Mouse (Mus musculus) layer of hippocampus, postnatal 10 days (tissue): ENCODE measurements around the gene Gm11554. TPM values are rescaled to one million over a fixed set of nuclear protein-coding genes. Genes with fewer than 3 reads are reported as not detected.
"Not testable (repeated sequence)": the region's sequence is repeated elsewhere in the genome, so short reads cannot be mapped to it uniquely, and the experiment has no call there.

Experiments
- DNase-seq, 2 experiments: peaks; one replicate each; pipeline ENCODE4 v3.0.0; 2021; ENCODE audit warnings: low spot score in 2 of 2
- long read RNA-seq: library from polyadenylated mRNA; stranded (forward); transcript quantifications from one replicate; pipeline ENCODE4 v2.0.0, GENCODE M21; 2023
- total RNA-seq, 2 experiments: library from RNA; stranded (reverse); gene quantifications; 2 replicates each; pipeline ENCODE4 v1.2.3; 2021

The Gm11554 gene
- not detected for total RNA-seq
- long read RNA-seq = 0 reads

- not testable (repeated sequence) for DNase-seq
Observed at GRCm38 (mm10) chr11:99804346-99804745, at the start of gene Gm11554. Gm11554 (minus strand) TSS chr11:99804446.

GRCm38 (mm10) chr11:99851508-99851907 lies 47.3 kb upstream of the Gm11554 start, which contains the start of gene Krtap4-16:
Krtap4-16 (minus strand) TSS chr11:99851608.
- DNase-seq = no peak

- DNase-seq = no peak
Observed at GRCm38 (mm10) chr11:99846746-99847145, 42.5 kb upstream of the Gm11554 start.

GRCm38 (mm10) chr11:99842185-99842584 lies 37.9 kb upstream of the Gm11554 start:
- DNase-seq = no peak

- DNase-seq = no peak
Observed at GRCm38 (mm10) chr11:99837966-99838365, 33.7 kb upstream of the Gm11554 start, which contains the start of gene 2300003K06Rik. 2300003K06Rik (minus strand) TSS chr11:99838066.

GRCm38 (mm10) chr11:99815566-99815965 lies 11.3 kb upstream of the Gm11554 start, which contains the start of gene Gm11564:
Gm11564 (minus strand) TSS chr11:99815666.
- DNase-seq = not testable (repeated sequence)

GRCm38 (mm10) chr11:99809792-99810191 lies 5.5 kb upstream of the Gm11554 start, which contains the start of gene Krtap4-13:
Krtap4-13 (minus strand) TSS chr11:99809892.
- not testable (repeated sequence) for DNase-seq

- DNase-seq = not testable (repeated sequence)
Observed at GRCm38 (mm10) chr11:99798832-99799231, 5.4 kb downstream of the Gm11554 start, which contains the start of gene Gm11569. Gm11569 (minus strand) TSS chr11:99798932.

GRCm38 (mm10) chr11:99793367-99793766 lies 10.9 kb downstream of the Gm11554 start, which contains the start of gene Gm11596:
Gm11596 (minus strand) TSS chr11:99793467.
- DNase-seq = no peak

GRCm38 (mm10) chr11:99784900-99785299 lies 19.3 kb downstream of the Gm11554 start, which contains the start of gene Krtap4-9:
Krtap4-9 (plus strand) TSS chr11:99785200.
- not testable (repeated sequence) for DNase-seq

- DNase-seq = no peak
Observed at GRCm38 (mm10) chr11:99780604-99781003, 23.6 kb downstream of the Gm11554 start, which contains the start of gene Krtap4-8. Krtap4-8 (minus strand) TSS chr11:99780704.

- DNase-seq = no peak
Observed at GRCm38 (mm10) chr11:99778401-99778800, 25.8 kb downstream of the Gm11554 start.

- DNase-seq = not testable (repeated sequence)
Observed at GRCm38 (mm10) chr11:99772813-99773212, 31.4 kb downstream of the Gm11554 start, which contains the start of gene Gm11595. Gm11595 (minus strand) TSS chr11:99772913.

- no peak for DNase-seq
Observed at GRCm38 (mm10) chr11:99768410-99768809, 35.8 kb downstream of the Gm11554 start.

- no peak for DNase-seq
Observed at GRCm38 (mm10) chr11:99758877-99759276, 45.4 kb downstream of the Gm11554 start.

Other genes starting within 250 kb of the Gm11554 start
- gene Krtap3-2, start 247.6 kb downstream of the Gm11554 start, total RNA-seq = not detected
- gene Gm11939, start 245.0 kb downstream of the Gm11554 start, total RNA-seq = not detected
- gene Krtap3-1, start 237.8 kb downstream of the Gm11554 start, total RNA-seq = not detected
- not detected for gene Krtap1-5, start 223.4 kb downstream of the Gm11554 start, total RNA-seq
- not detected for gene Krtap1-4, start 220.8 kb downstream of the Gm11554 start, total RNA-seq
- not detected for gene Krtap1-3, start 213.1 kb downstream of the Gm11554 start, total RNA-seq
- not detected for gene Krtap9-3, start 206.3 kb downstream of the Gm11554 start, total RNA-seq
- gene Gm11938, start 201.1 kb downstream of the Gm11554 start, total RNA-seq = not detected
- not detected for gene Gm11937, start 194.3 kb downstream of the Gm11554 start, total RNA-seq
- not detected for gene Krtap2-4, start 189.6 kb downstream of the Gm11554 start, total RNA-seq
- gene Gm11562, start 184.0 kb downstream of the Gm11554 start, total RNA-seq = not detected
- not detected for gene Krtap4-1, start 176.2 kb downstream of the Gm11554 start, total RNA-seq
- gene Krtap4-2, start 169.4 kb downstream of the Gm11554 start, total RNA-seq = not detected
- gene Krtap4-7, start 160.4 kb downstream of the Gm11554 start, total RNA-seq = not detected
- gene Gm11555, start 154.2 kb downstream of the Gm11554 start, total RNA-seq = not detected
- not detected for gene Gm11563, start 145.5 kb downstream of the Gm11554 start, total RNA-seq
- not detected for gene Krtap4-6, start 138.5 kb downstream of the Gm11554 start, total RNA-seq
- not detected for gene Gm14190, start 113.7 kb downstream of the Gm11554 start, total RNA-seq
- gene Gm14180, start 70.2 kb downstream of the Gm11554 start, total RNA-seq = not detected
- not detected for gene Gm11595, start 31.5 kb downstream of the Gm11554 start, total RNA-seq
- not detected for gene Krtap4-8, start 23.7 kb downstream of the Gm11554 start, total RNA-seq
- gene Krtap4-9, start 19.2 kb downstream of the Gm11554 start, total RNA-seq = not detected
- not detected for gene Gm11596, start 11.0 kb downstream of the Gm11554 start, total RNA-seq
- gene Gm11569, start 5.5 kb downstream of the Gm11554 start, total RNA-seq = not detected
- not detected for gene Krtap4-13, start 5.4 kb upstream of the Gm11554 start, total RNA-seq
- not detected for gene Gm11564, start 11.2 kb upstream of the Gm11554 start, total RNA-seq
- not detected for gene 2300003K06Rik, start 33.6 kb upstream of the Gm11554 start, total RNA-seq
- gene Krtap4-16, start 47.2 kb upstream of the Gm11554 start, total RNA-seq = not detected
- gene Gm11568, start 53.5 kb upstream of the Gm11554 start, total RNA-seq = not detected
- not detected for gene Gm11559, start 60.0 kb upstream of the Gm11554 start, total RNA-seq
- gene Krtap9-1, start 68.9 kb upstream of the Gm11554 start, total RNA-seq = not detected
- not detected for gene Gm11567, start 74.7 kb upstream of the Gm11554 start, total RNA-seq
- gene Krtap31-1, start 103.5 kb upstream of the Gm11554 start, total RNA-seq = not detected
- gene Gm11565, start 110.3 kb upstream of the Gm11554 start, total RNA-seq = not detected
- gene Krtap31-2, start 131.8 kb upstream of the Gm11554 start, total RNA-seq = not detected
- not detected for gene Krtap9-5, start 144.0 kb upstream of the Gm11554 start, total RNA-seq
- gene Krtap29-1, start 174.6 kb upstream of the Gm11554 start, total RNA-seq = not detected
- not detected for gene Krtap16-1, start 182.2 kb upstream of the Gm11554 start, total RNA-seq
- gene Krtap17-1, start 189.5 kb upstream of the Gm11554 start, total RNA-seq = not detected
- gene Krt33a, start 211.8 kb upstream of the Gm11554 start, total RNA-seq = not detected
- gene Krt33b, start 225.4 kb upstream of the Gm11554 start, total RNA-seq = not detected
- not detected for gene Krt34, start 237.1 kb upstream of the Gm11554 start, total RNA-seq
- not detected for gene Krt31, start 246.1 kb upstream of the Gm11554 start, total RNA-seq